Mouse (Mus musculus) liver, embryonic 14.5 days (tissue): ENCODE measurements around the gene Tmem9b. TPM values are rescaled to one million over a fixed set of nuclear protein-coding genes. Genes with fewer than 3 reads are reported as not detected.
A peak's percentile ranks its signal among the peaks of the same experiment; 100 is the strongest.

ENCODE experiments used
- ATAC-seq: fragments of 200-750 bp; cut with Nextera tagmentation; 2 replicates; pipeline ENCODE4 v1.8.0; 2017; ENCODE audit warnings: moderate number of reproducible peaks, mild to moderate bottlenecking, moderate library complexity; ENCODE audit not compliant: insufficient read depth
- DNase-seq, 3 experiments: peaks; one replicate each; pipeline ENCODE4 v3.0.0-alpha.2; 2012 to 2013; ENCODE audit warnings: low read depth in 3 of 3, low spot score in 3 of 3
- H3K27ac ChIP-seq: fragments of 300-500 bp; sonication (generic); 2 replicates; pipeline ENCODE4 v1.5.1; 2014; ENCODE audit warnings: moderate library complexity, mild to moderate bottlenecking, control low read depth, inconsistent platforms
- H3K27me3 ChIP-seq: fragments of 300-500 bp; sonication (generic); 2 replicates; pipeline ENCODE4 v1.6.1; 2014; ENCODE audit warnings: mild to moderate bottlenecking, low read length, moderate library complexity; ENCODE audit not compliant: control insufficient read depth, insufficient read depth
- H3K36me3 ChIP-seq: fragments of 300-500 bp; sonication (generic); replicated peaks from 2 replicates; pipeline ENCODE4 v1.6.1; 2014; ENCODE audit warnings: low read depth; ENCODE audit not compliant: control insufficient read depth, insufficient read depth
- H3K4me1 ChIP-seq, 2 experiments: fragments of 200-500 bp in 1 of 2; fragments of 300-500 bp in 1 of 2; sonication (generic) in 1 of 2; replicated peaks; 2 replicates each; pipeline ENCODE4 v1.6.1; 2012 to 2014; ENCODE audit warnings: antibody characterized with exemption in 1 of 2, inconsistent platforms in 1 of 2, low read length in 1 of 2; ENCODE audit not compliant: control insufficient read depth in 2 of 2, insufficient read depth in 2 of 2
- H3K4me2 ChIP-seq: fragments of 300-500 bp; sonication (generic); 2 replicates; pipeline ENCODE4 v1.6.1; 2014; ENCODE audit warnings: low read depth, mild to moderate bottlenecking, control low read depth, moderate library complexity
- H3K4me3 ChIP-seq, 2 experiments: fragments of 200-500 bp in 1 of 2; fragments of 300-500 bp in 1 of 2; sonication (generic) in 1 of 2; 2 replicates each; pipeline ENCODE4 v1.5.1; 2012 to 2014; ENCODE audit warnings: low read depth in 2 of 2, low read length in 2 of 2, mild to moderate bottlenecking in 2 of 2, control low read depth in 1 of 2, inconsistent platforms in 1 of 2, moderate library complexity in 1 of 2; ENCODE audit not compliant: insufficient read depth in 1 of 2
- H3K9ac ChIP-seq: fragments of 300-500 bp; sonication (generic); replicated peaks from 2 replicates; pipeline ENCODE4 v1.6.1; 2014; ENCODE audit warnings: mild to moderate bottlenecking, control low read depth, moderate library complexity
- H3K9me3 ChIP-seq: fragments of 300-500 bp; sonication (generic); 2 replicates; pipeline ENCODE4 v1.6.1; 2016; ENCODE audit warnings: low read length, mixed read lengths; ENCODE audit not compliant: control insufficient read depth
- CTCF ChIP-seq: IDR thresholded peaks from 2 replicates; pipeline ENCODE4 v1.5.1; 2016; ENCODE audit warnings: antibody characterized with exemption, low read depth, control low read depth
- EP300 ChIP-seq: IDR thresholded peaks from 2 replicates; pipeline ENCODE4 v1.6.1; 2016; ENCODE audit warnings: antibody characterized with exemption, low read depth
- WGBS: fragments of 180-500 bp; shearing (Covaris S2); extraction: QIAGEN DNeasy Blood & Tissue Kit; methylation state at CpG from one replicate; pipeline ENCODE4 v1.1.7; 2014; ENCODE audit not compliant: insufficient replicate concordance; 5-methylcytosine and 5-hydroxymethylcytosine counted together
- polyA plus RNA-seq, 2 experiments: library from polyadenylated mRNA; depleted of rRNA in 1 of 2; stranded (reverse) in 1 of 2; unstranded in 1 of 2; fragments of >200 nt; fragmentation: Nextera tagmentation in 1 of 2; extraction: Ambion mirVana in 1 of 2; gene quantifications; 2 replicates each; pipeline versions ENCODE4 v1.2.1 to v1.2.3; 2012 to 2014

Gene Tmem9b
- polyA plus RNA-seq, 2 experiments, result 15.9 to 40.8 TPM

- peak within 1 kb of the TSS; percentile 89 for H3K9ac ChIP-seq
- ATAC-seq, result peak; percentile 92
- peak within 1 kb of the TSS; percentile 69 for H3K27ac ChIP-seq
- no peaks in the 10 kb centered on the region for H3K27me3 ChIP-seq
- H3K4me3 ChIP-seq, result peak within 1 kb of the TSS; percentile 76 to 83
- DNase-seq, result peak; percentile 86 to 89 (median 88)
- WGBS, result under 1% methylated on average over 59 of the region's 61 CpGs
- peaks cover 16 to 26% of the 10 kb centered on the region in 2 experiments for H3K4me1 ChIP-seq
- H3K4me2 ChIP-seq, result peak within 1 kb of the TSS; percentile 92
- H3K9me3 ChIP-seq, result no peaks in the 10 kb centered on the region
- no peak for TF ChIP-seq CTCF
- no peak for TF ChIP-seq EP300
- peaks cover 6% of the 10 kb centered on the region for H3K36me3 ChIP-seq
Measured at GRCm38 (mm10) chr7:109703190-109704015, 49.3 kb downstream of the Tmem9b start, which contains the start of the genes St5 and Akip1. Gene St5 (minus strand): TSS chr7:109703605. Gene Akip1 (plus strand): TSS chr7:109703690.

- 60% methylated on average over 4 of the region's 4 CpGs for WGBS
- H3K4me3 ChIP-seq, result no peak overlapping the region; a peak in 1 of 4 replicates
- no peak overlapping the region for H3K27ac ChIP-seq
- H3K9me3 ChIP-seq, result no peaks in the 10 kb centered on the region
- H3K4me2 ChIP-seq, result peak overlapping the region; percentile 92
- H3K4me1 ChIP-seq, result peaks cover 16 to 26% of the 10 kb centered on the region in 2 experiments
- H3K9ac ChIP-seq, result no peak overlapping the region
- TF ChIP-seq CTCF, result no peak
- TF ChIP-seq EP300, result no peak
- no peak for ATAC-seq
- DNase-seq, result no peak
- H3K27me3 ChIP-seq, result no peaks in the 10 kb centered on the region
- H3K36me3 ChIP-seq, result no peaks in the 10 kb centered on the region; the same call in none of the 2 replicates
Measured at GRCm38 (mm10) chr7:109702721-109703120, 50.0 kb downstream of the Tmem9b start.

- Histone ChIP-seq H3K27ac (no peak overlapping the region), H3K4me3 (no peak overlapping the region), H3K36me3 (no peaks in the 10 kb centered on the region), H3K4me2 (no peak overlapping the region), H3K4me1 (peaks cover 16 to 20% of the 10 kb centered on the region in 2 experiments), H3K9ac (no peak overlapping the region), H3K27me3 (no peaks in the 10 kb centered on the region), H3K9me3 (no peaks in the 10 kb centered on the region)
- no peak for DNase-seq
- ATAC-seq, result no peak
- no peak for TF ChIP-seq EP300
- peak; percentile 50 for TF ChIP-seq CTCF
Measured at GRCm38 (mm10) chr7:109700213-109700612, 52.5 kb downstream of the Tmem9b start.

GRCm38 (mm10) chr7:109695339-109695726 lies 57.3 kb downstream of the Tmem9b start:
- no peaks in the 10 kb centered on the region for H3K36me3 ChIP-seq
- no peak overlapping the region for H3K4me2 ChIP-seq
- TF ChIP-seq EP300, result no peak
- TF ChIP-seq CTCF, result no peak
- H3K9me3 ChIP-seq, result no peaks in the 10 kb centered on the region
- H3K27ac ChIP-seq, result no peak overlapping the region
- H3K27me3 ChIP-seq, result no peaks in the 10 kb centered on the region
- H3K4me3 ChIP-seq, result no peak overlapping the region
- no peak overlapping the region for H3K9ac ChIP-seq
- no peaks in the 10 kb centered on the region; a peak in 1 of 4 replicates for H3K4me1 ChIP-seq
- DNase-seq (no peak), ATAC-seq (no peak)
- WGBS, result 82% methylated on average over 10 of the region's 10 CpGs

- Histone ChIP-seq H3K36me3 (no peaks in the 10 kb centered on the region), H3K27me3 (no peaks in the 10 kb centered on the region), H3K27ac (no peak overlapping the region), H3K4me2 (no peak overlapping the region), H3K9ac (no peak overlapping the region), H3K4me3 (no peak overlapping the region), H3K9me3 (no peaks in the 10 kb centered on the region), H3K4me1 (no peaks in the 10 kb centered on the region; a peak in 1 of 4 replicates)
- TF ChIP-seq CTCF (no peak), EP300 (no peak)
- WGBS, result 64% methylated on average over 13 of the region's 13 CpGs
- DNase-seq (no peak), ATAC-seq (no peak)
Measured at GRCm38 (mm10) chr7:109694576-109695338, 57.9 kb downstream of the Tmem9b start.
